Mouse (Mus musculus) myocyte (in vitro differentiated cells): Measurements from ENCODE around the gene Pdcd7.

Experiments used
- CEBPB ChIP-seq: IDR thresholded peaks from 2 replicates; pipeline ENCODE4 v1.6.1; 2011; ENCODE audit warnings: mild to moderate bottlenecking, moderate library complexity; ENCODE audit not compliant: poor library complexity, insufficient read depth, severe bottlenecking
- MAX ChIP-seq: IDR thresholded peaks from one replicate; pipeline ENCODE4 v1.6.1; 2011; ENCODE audit warnings: low read depth, mild to moderate bottlenecking, control low read depth
- MYOD1 ChIP-seq, 3 experiments: IDR thresholded peaks; one replicate each; pipeline ENCODE4 v1.6.1; 2011; ENCODE audit warnings: control low read depth in 2 of 3, low read depth in 2 of 3, mild to moderate bottlenecking in 2 of 3, moderate library complexity in 1 of 3; ENCODE audit not compliant: insufficient read length in 2 of 3, control insufficient read depth in 1 of 3
- MYOG ChIP-seq, 3 experiments: IDR thresholded peaks; one replicate each; pipeline ENCODE4 v1.6.1; 2011; ENCODE audit warnings: control low read depth in 2 of 3, low read depth in 2 of 3, mild to moderate bottlenecking in 2 of 3; ENCODE audit not compliant: insufficient read length in 2 of 3, control insufficient read depth in 1 of 3, insufficient read depth in 1 of 3
- POLR2A ChIP-seq: IDR thresholded peaks from one replicate; pipeline ENCODE4 v1.6.1; 2011; ENCODE audit warnings: low read depth, mild to moderate bottlenecking, control low read depth, moderate library complexity; ENCODE audit not compliant: insufficient read length
- REST ChIP-seq: IDR thresholded peaks from one replicate; pipeline ENCODE4 v1.6.1; 2011; ENCODE audit warnings: mild to moderate bottlenecking, control low read depth, moderate library complexity; ENCODE audit not compliant: insufficient read depth, insufficient read length
- TCF12 ChIP-seq: IDR thresholded peaks from one replicate; pipeline ENCODE4 v1.6.1; 2011; ENCODE audit warnings: mild to moderate bottlenecking, control low read depth; ENCODE audit not compliant: poor library complexity, insufficient read depth, severe bottlenecking
- TCF3 ChIP-seq: IDR thresholded peaks from one replicate; pipeline ENCODE4 v1.6.1; 2011; ENCODE audit warnings: low read depth, control low read depth; ENCODE audit not compliant: insufficient read length
- USF1 ChIP-seq: IDR thresholded peaks from one replicate; pipeline ENCODE4 v1.6.1; 2011; ENCODE audit warnings: low read depth, mild to moderate bottlenecking, control low read depth, moderate library complexity

DNA sequence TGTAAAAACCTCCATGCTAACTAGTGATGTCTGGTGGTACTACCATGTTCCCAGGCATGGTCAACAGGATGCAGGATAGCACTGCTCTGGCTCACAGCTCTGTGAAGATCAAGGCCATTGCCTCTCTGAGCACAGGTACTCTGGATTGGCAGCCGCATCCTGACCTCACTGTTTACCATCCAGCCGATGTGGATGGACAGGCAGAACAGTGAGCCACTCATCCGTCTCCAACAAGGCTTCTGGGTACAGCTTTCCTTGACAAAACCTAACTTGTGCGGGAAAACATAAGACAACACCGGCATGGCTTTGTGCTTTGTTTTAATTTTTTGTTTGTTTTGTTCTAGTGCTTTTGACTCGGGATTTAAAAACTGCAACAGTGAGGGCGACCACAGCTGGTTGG is 19.8 kb downstream of the Pdcd7 start:
- no peak for TF ChIP-seq POLR2A
- no peak for TF ChIP-seq USF1
- no peak for TF ChIP-seq CEBPB
- no peak for TF ChIP-seq MAX
- no peak for TF ChIP-seq REST
- TF ChIP-seq TCF12, result no peak
- TF ChIP-seq MYOG (IDR thresholded peaks at IDR 0.05; ENCODE audit: control insufficient read depth in 1 of 3, insufficient read depth in 1 of 3, insufficient read length in 2 of 3, low read depth in 2 of 3), result no peak
- TF ChIP-seq MYOD1 (IDR thresholded peaks at IDR 0.05; ENCODE audit: control insufficient read depth in 1 of 3, insufficient read length in 2 of 3, low read depth in 2 of 3), result no peak
- TF ChIP-seq TCF3, result no peak
